Mouse (Mus musculus) urinary bladder, postnatal 36 days (tissue): ENCODE measurements around the gene Stk11.
A peak's percentile ranks its signal among the peaks of the same experiment; 100 is the strongest.
"Not testable (repeated sequence)": the region's sequence is repeated elsewhere in the genome, so short reads cannot be mapped to it uniquely, and the experiment has no call there.

Experiments
- DNase-seq, 2 experiments: peaks; one replicate each; pipeline ENCODE4 v3.0.0; 2022; ENCODE audit warnings: low spot score in 2 of 2, mixed read lengths in 1 of 2

Gene Stk11

DNA sequence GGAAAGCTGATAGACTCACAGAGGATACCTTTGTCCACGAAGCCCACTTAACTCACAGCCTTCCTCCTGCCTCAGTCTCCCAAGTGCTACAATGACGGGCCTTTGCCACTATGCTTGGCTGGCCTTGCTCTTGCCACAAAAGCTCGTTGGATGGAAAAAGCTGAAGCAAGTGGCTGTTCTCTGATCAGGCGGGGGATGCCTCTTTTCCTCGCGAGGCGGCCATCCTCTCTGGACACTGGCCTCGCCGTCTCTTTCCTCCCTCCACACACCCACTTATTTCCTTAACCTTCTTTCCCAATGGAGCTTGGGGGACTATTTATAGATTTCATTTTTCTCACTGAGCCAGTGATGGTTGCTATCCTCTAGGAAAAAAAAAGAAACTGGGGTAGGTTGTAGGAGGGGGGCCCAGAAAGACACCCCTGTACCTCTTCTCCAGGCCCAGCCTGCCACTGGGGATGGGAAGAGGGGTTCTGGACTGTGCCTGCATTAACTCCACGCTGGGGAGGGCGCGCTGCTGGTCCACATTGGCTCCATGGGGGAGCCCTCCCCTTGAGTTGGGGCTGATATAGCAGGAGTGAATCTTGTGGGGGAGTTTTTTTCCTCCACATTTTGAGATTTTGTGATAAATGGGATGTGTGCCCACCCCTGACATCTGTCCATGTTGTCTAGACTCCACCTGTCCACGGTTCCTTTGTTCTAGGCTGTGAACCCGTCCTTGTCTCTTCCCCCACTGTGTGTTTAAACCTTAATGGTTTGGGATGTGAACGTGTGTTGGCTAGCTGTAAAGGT is 41.7 kb downstream of the Stk11 start:
- DNase-seq, result no peak

GRCm38 (mm10) chr10:80158307-80158986 is 42.8 kb downstream of the Stk11 start:
- peak; percentile 61 to 75 for DNase-seq

DNA sequence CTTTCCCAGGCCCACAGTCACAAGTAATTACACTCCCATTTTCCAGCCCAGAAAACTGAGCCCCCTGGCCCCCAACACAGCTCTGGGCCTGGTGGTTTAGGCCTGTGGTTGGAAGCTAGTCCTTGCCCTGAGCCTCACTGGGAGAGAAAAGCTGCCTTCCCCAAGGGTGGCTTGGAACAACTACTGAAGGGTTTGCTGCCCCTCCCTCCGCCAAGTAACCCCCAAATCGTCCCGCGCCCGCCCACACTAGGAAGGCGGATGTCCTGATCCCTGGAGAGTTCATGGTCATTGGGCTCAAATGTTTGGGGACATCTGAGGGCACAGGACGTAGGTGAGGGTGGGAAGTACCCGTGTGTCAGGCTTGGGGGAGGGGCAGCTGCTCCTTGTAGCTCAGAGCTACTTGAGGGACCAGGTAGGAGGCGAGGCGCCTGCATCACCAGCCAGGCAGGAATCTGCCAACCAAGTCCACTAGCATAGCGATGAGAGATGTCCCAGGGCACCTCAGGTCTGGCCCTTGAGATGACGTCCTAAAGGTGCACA is 43.5 kb downstream of the Stk11 start:
- DNase-seq, result peak in 1 of 2 experiments; percentile 39

DNA sequence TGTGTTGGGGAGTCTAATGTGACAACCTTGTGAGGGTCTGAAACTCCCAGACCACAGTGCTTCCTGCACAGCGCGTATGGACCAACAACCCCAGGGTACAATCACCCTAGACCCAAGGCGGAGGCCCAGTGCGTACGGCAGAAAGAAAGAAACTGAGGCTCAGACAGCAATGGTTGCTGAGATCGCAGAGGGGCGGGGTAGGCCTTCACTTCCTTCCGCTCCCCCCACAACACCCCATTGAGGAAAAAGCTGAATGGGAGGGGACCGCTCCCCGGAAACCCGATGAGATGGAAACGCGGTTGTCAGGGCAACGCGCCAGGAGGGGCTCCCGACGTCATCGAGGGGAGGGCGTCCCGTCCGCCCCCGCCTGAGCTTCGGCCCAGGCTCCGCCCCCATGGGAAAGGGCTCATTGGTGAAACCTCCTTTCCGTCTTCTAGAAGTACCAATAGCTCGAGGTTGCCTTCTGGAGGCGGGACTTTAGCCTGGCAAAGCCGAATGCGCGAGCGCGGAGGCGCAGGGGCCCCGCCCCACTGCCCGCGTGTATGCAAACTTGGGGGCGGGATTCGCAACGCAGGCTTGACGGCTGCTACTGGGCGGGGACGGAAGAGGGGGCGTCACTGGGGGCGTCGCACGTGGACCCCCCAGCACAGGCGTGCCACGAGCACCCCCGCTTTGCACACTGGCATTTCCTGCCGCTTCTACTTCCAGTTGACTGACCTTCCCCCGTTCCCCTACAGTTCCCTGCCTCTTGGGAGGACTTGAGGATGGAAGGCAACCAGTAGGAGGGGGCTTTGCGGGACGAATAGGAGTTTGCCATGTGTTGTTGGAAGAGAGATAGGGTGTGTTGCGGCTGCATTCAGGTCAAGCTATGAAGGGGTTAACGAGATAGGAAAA is 44.2 kb downstream of the Stk11 start:
- DNase-seq, result peak; percentile 98 to 99

- peak; percentile 85 to 91 for DNase-seq
Observed at GRCm38 (mm10) chr10:80160455-80161371, 45.1 kb downstream of the Stk11 start.

GRCm38 (mm10) chr10:80161522-80162242 is 46.1 kb downstream of the Stk11 start:
- DNase-seq, result no peak

- DNase-seq, result no peak
Observed at GRCm38 (mm10) chr10:80162243-80162608, 46.6 kb downstream of the Stk11 start.

DNA sequence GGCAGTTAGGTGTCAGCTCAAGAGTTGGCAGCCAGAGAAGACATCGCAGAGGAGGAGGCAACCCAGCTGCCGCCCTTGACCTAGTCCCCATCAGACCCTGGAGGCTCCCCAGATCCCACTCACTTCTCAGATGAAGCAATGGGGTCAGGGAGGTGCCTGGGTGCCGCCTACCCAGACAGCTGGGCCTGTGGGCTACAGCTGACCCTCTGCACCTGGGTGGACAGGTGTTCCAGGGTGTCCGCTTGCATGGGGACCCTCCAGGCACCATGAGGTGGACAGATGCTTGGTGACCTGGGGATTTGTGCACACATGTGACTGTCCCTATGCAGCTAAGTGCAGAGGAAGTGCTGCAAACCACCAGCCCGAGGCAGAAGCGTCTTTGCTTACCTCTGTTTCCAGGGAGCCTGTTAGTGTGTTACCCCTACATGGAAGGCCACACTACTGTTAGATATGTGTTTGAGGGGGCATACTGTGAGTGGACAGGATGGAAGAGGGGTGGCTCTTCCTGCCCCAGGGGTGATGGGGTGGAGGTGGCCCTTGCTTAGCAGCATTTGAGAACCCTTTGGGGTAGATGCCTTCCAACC is 47.2 kb downstream of the Stk11 start:
- DNase-seq, result no peak

GRCm38 (mm10) chr10:80163721-80164120 is 48.1 kb downstream of the Stk11 start:
- peak; percentile 59 to 75 for DNase-seq

GRCm38 (mm10) chr10:80164161-80164997 is 48.8 kb downstream of the Stk11 start:
- DNase-seq, result no peak

DNA sequence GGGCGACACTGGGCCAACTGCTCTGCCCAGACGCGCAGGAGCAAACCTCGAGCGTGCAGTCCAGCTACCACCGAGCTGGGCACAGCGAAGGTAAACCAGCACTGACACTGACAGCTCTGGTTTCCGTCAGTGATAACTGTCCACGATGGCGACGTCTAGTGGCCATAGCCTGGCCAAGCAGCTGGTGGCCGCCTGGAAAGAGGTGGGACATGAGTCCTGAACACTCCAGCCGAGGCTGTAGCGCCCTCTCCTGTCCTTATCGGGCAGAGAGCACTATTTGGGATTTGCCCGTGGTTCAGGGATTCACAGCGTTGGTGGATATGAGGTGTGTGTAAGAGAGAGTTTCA is 49.4 kb downstream of the Stk11 start:
- DNase-seq, result peak; percentile 95 to 97

DNA sequence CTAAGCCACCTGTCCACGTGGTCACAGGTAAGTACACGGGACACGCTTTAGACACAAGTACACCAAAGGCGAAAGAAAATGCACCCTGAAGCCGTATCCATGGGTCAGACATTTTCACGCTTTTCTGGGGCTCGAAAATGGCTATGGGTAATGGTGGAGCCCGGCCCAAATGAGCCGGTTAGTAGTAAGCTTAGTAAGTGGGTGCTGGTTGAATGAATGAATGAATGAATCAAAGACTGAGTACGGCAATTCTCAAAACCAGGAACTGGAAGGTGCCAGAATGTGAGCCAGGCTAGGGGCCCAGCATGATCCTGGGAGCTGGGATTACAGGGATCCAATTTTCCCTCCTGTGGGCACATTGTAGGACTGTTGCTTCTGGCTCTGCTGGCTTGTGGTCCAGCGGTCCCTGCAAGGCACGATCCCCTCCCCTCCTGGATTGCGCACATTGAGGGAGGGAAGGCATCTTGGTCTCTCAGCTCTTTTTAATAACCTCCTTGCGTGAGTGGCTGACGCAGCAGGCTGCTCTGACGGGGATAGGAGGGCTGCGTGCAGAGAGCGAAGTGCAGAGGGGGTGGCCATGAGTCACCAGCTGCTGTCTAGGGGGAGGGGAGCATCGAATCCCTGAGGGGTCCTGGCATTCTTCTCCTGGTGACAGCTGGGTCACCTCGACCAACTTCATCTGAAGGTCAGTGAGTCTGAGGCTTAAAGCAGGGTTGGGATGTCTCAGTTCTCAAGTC is 50.0 kb downstream of the Stk11 start, which contains the start of gene Cirbp:
Gene Cirbp, plus strand, starts transcription at position 594 of the 737 bp plus-strand sequence.
- DNase-seq, result no peak

DNA sequence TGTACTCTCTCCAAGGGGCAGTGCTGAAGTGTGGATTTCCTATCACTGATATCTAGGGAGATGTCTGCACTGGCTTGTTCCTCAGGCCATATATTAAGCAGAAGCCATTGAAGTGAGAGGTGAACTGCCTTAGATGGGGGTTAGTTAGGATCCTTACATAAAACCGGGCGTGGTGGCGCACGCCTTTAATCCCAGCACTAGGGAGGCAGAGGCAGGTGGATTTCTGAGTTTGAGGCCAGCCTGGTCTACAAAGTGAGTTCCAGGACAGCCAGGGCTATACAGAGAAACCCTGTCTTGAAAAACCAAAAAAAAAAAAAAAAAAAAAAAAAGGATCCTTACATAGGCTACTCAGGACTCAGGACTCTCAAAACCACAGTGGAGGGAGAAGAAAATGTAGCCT is 50.5 kb downstream of the Stk11 start:
- DNase-seq, result not testable (repeated sequence)

DNA sequence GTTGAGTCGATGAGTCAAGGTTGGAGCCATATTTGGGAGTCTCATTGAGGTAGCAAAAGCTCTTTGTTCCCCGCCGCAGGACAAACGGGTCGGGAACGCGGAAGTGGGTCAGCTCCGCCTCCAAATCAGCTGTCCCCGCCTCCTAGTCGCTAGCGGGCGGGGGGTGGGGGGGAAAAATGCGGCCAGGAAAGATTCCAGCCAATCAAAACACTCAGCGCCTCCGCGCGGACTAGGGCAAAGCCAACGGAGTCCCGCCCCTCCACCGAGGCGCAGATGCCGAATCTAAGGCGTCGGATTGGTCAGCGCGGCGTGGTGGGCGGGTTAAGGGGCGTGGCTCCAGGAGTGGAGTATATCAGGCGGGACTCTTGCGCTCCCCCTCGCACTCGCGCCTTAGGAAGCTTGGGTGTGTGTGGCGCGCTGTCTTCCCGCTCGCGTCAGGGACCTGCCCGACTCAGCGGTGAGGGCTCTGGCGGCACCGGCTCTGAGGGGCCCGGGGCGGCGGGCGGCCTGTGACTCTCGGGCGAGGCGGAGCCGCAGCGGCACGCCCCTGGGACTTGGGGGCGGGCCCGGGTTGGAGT is 51.9 kb downstream of the Stk11 start:
- peak; percentile 97 to 98 for DNase-seq

DNA sequence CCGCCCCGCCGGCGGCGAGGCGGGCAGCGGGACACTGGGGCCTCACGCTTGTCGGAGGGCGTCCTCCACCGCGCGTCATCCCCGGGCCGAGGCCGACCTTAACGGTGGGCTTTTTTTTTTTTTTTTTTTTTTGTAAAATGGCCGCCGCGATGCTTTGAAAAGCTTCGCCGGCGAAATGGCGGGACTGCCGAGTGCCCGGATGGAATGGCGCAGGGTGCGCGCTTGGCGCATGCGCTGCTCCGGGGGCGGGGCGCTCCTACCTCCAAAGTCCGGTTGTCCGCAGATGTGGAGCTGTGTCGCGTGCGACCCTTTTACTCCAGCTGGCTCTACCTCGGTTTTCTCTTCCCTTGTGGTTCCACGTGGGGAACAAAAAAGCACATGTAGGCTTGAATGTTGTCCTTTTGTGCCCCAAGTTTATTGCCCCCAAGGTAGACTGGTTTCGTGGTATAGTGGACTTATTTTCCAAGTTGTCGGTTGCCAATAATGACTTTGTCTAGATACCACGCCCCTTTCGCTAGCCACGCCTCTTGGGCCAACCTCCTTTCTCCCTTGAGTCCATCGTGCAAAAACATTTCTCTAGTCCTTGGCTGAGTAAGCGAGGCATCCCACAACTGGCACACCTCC is 52.5 kb downstream of the Stk11 start:
- peak; percentile 92 to 93 for DNase-seq

GRCm38 (mm10) chr10:80169070-80169469 is 53.5 kb downstream of the Stk11 start:
- DNase-seq, result no peak

DNA sequence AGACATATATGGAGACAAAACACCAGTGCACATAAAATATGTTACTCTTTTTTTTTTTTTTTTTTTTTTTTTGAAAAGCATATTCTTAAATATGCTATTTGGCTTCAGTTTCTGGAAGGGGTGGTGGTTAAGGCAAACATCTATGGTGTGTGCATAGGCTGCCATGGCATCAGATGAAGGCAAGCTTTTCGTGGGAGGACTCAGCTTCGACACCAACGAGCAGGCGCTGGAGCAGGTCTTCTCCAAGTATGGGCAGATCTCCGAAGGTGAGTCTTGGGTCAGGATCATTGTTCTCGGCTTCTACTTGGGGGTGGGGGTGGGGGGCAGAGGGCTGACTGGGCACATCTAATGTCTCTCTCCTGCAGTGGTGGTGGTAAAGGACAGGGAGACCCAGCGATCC is 54.0 kb downstream of the Stk11 start:
- no peak for DNase-seq
